Mouse (Mus musculus) olfactory bulb, adult 2 months (tissue): ENCODE data around the gene H2-DMb1.

Experiments used
- CTCF ChIP-seq: fragments of 200-500 bp; IDR thresholded peaks from 2 replicates; pipeline ENCODE4 v1.5.1; 2012; ENCODE audit warnings: low read depth, mild to moderate bottlenecking, low read length, moderate library complexity; ENCODE audit not compliant: insufficient read depth
- POLR2A ChIP-seq: fragments of 200-500 bp; IDR thresholded peaks from 2 replicates; pipeline ENCODE4 v1.6.1; 2012; ENCODE audit warnings: mild to moderate bottlenecking, low read depth, low read length, moderate library complexity; ENCODE audit not compliant: insufficient read depth

GRCm38 (mm10) chr17:34203444-34203843, 50.6 kb downstream of the H2-DMb1 start, which contains the start of gene Tap2:
- TF ChIP-seq POLR2A (no peak), CTCF (no peak)
